Mouse (Mus musculus): Measurements from ENCODE around the gene Epha10.
"Not testable (repeated sequence)": the region's sequence is repeated elsewhere in the genome, so short reads cannot be mapped to it uniquely, and the experiment has no call there.

Epha10 gene

DNA sequence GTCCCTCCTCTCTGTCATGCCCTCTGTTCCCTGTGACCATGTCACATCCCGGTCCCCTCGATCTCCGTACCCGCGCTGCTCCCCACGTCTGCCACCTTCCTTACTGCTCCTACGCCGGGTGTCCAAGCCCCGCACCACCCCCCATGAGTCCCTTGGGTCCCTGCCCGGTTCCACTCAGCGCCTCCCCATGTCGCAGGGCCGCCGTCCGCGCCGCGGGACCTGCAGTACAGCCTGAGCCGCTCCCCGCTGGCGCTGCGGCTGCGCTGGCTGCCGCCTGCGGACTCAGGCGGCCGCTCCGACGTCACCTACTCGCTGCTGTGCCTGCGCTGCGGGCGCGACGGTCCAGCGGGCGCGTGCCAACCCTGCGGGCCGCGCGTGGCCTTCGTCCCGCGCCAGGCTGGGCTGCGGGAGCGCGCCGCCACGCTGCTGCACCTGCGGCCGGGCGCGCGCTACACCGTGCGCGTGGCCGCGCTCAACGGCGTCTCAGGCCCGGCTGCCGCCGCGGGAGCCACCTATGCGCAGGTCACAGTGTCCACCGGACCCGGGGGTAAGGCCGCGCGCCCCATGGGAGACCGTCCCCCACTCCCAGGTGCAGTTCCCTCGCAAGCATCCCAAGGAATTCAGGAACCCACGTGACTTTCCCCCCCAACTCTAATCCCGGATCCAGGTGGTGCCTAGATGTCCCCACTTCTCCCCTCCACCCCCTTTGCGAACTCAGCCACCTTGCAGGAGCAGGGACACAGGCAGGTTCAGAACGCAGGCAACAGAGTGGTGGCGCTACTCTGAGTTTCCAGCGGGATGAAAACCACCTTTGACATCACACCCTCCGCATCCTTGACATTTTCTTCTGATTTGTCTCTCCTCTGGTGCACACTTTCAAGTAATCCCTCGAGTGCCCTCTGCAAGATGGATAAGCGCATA is 14.1 kb downstream of the Epha10 start:
- in situ Hi-C loops (cut with MseI, MboI) = no loop called here

- in situ Hi-C loops (cut with MseI, MboI) = no loop called here
Measured at GRCm38 (mm10) chr4:124898428-124898827, 17.7 kb downstream of the Epha10 start.

- in situ Hi-C loops (cut with MseI, MboI) = no loop called here
Measured at GRCm38 (mm10) chr4:124899906-124900305, 19.2 kb downstream of the Epha10 start.

GRCm38 (mm10) chr4:124905417-124905816 is 24.7 kb downstream of the Epha10 start:
- in situ Hi-C loops (cut with MseI, MboI) = no loop called here

- in situ Hi-C loops (cut with MseI, MboI) = no loop called here
Measured at GRCm38 (mm10) chr4:124905971-124906822, 25.5 kb downstream of the Epha10 start.

DNA sequence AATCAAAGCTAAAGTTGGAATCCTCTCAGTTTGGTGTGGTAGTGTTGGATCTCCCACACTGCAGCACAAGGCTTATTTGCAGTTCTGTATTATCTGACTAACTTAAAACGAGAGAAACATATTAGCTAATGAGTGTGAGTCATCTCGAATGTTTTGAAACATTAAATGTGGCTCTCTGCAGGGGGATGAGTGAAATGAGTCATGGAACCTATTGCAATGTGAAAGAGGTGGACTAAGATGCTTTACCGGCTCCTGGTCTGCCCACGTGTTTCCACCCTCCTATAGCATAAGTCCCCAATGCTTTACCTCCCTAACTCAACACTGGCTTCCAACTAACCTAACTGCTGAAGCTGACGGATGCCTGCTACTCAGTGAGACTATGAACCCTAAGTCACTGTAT is 47.4 kb downstream of the Epha10 start:
- in situ Hi-C loops (cut with MseI, MboI) = no loop called here

- in situ Hi-C loops (cut with MseI, MboI) = no loop called here
Measured at GRCm38 (mm10) chr4:124936613-124937471, 56.1 kb downstream of the Epha10 start, which contains the start of gene 9930104L06Rik. Gene 9930104L06Rik (plus strand): TSS chr4:124937048.

DNA sequence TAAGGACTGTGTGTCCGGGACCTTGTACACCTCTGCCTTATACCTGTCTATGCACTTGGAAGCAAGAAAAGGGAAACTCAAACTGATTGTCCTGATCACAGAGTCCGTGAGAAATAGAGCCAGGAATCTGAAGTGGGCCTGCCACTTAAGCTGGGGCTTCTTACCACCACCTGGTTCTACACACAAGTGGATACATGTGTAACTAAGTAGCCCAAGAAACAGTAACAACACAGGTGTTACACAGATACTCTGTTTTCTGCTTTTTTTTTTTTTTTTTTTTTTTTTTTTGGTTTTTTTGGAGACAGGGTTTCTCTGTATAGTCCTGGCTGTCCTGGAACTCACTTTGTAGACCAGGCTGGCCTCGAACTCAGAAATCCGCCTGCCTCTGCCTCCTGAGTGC is 58.5 kb downstream of the Epha10 start, which contains the start of gene Cdca8:
TSS of gene Cdca8 (minus strand) at position 101 of the 400 bp plus-strand sequence.
- in situ Hi-C loops (cut with MseI, MboI) = not testable (repeated sequence)

GRCm38 (mm10) chr4:124943022-124943421 is 62.3 kb downstream of the Epha10 start:
- in situ Hi-C loops (cut with MseI, MboI) = no loop called here

GRCm38 (mm10) chr4:124943781-124944180 is 63.1 kb downstream of the Epha10 start:
- in situ Hi-C loops (cut with MseI, MboI) = no loop called here

GRCm38 (mm10) chr4:124944961-124945360 is 64.3 kb downstream of the Epha10 start:
- in situ Hi-C loops (cut with MseI, MboI) = no loop called here

DNA sequence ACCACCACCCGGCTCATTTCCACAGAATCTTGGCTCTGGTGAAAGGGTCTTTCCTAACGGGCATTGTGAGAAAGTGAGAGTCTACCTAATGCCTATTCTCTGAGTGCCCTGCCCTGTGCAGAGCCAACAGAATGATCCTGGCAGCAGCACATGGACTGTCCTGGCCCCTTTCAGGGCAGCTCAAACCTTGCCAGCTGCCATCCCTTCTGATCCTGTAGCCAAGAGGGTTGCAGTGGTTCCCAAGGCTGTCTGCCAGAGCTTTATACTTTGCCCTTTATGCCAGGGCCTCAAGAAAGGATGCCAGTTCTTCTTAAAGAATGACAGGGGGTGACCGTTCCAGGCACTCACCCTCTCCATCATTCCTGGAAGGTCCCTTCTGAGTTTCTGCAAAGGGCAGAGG is 68.8 kb downstream of the Epha10 start:
- in situ Hi-C loops (cut with MseI, MboI) = no loop called here

DNA sequence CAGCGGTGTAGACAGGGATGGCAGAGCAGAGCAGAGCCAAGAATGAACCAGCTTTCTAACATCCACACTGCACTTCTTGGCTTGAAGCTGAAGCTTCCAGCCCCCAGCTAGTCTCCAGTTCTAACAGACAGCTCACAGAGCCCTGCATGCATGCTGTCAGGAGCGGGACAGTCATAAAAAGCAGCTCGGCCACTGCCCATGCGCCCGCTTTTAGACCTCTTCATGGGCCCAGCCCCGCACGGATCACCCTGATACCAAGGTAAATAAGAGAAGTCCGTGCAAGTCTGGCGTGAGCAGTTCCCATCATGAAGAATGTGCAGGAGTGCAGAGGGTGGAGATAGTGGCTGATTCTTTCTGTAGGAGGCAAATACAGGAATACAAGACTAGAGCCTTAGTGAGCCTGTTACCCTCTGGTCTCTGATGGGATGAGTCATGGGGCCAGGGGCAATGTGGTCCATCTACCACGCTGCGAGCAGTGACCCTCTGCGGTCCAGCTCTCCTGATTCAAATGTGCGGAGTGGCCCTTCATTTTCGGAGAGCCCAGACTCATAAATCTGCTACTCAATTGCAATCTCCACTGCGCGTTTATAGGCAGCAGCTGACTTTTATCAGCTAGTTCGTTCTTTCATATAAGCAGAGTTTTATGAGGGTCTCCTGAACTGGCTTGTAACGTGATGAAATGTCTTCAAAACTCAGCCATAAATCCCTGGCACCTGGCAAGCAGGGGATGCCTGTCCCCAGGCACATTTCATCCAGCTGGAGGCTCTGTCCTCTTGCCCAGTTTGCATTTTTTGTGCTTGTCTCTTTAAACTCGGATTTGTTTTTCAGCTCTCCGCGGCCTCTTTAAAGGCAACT is 69.7 kb downstream of the Epha10 start:
- in situ Hi-C loops (cut with MseI, MboI) = no loop called here

DNA sequence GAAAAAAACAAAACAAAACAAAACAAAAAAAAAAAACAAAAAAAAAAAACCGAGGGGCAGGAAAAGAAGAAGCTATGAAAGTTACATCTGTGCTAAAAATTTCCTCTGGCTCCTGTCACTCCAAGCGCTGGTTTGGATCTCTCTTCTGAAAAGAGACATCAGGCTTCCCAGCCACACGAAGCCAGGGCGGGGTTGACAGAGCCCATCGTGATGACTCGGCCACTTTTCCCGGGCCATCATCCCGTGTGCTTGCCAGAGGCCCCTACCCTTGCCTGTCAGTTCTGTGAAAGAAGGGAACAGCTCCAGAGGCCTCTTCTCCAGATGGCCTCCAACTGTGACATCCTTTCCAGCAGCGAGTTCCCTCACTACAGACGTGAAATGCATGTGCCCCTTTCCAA is 70.3 kb downstream of the Epha10 start:
- in situ Hi-C loops (cut with MseI, MboI) = no loop called here

DNA sequence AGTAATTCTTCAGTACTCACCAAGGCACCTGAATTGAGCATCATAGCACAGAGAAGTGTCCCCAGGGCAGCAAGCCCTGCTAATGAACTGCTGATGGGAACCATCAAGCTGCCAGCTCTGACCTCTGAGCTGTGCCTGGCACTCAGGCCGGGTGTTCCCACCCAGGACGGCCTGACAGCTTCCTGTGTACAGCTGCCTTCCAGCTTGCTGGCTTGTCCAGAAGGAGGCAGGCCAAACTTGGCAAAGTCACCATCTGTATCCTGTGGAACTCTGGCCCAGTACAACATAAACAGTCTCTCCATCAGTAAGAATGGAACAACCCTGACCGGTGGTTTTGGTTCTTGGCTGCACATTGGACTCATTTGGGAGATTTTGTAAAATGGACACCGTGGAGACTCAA is 72.8 kb downstream of the Epha10 start:
- in situ Hi-C loops (cut with MseI, MboI) = no loop called here

GRCm38 (mm10) chr4:124957284-124957683 is 76.6 kb downstream of the Epha10 start:
- in situ Hi-C loops (cut with MseI, MboI) = loop anchor here in 1 of 2 experiments (5.0 kb wide), 1 partner anchor 65 kb away; no protein-coding TSS in a partner anchor

DNA sequence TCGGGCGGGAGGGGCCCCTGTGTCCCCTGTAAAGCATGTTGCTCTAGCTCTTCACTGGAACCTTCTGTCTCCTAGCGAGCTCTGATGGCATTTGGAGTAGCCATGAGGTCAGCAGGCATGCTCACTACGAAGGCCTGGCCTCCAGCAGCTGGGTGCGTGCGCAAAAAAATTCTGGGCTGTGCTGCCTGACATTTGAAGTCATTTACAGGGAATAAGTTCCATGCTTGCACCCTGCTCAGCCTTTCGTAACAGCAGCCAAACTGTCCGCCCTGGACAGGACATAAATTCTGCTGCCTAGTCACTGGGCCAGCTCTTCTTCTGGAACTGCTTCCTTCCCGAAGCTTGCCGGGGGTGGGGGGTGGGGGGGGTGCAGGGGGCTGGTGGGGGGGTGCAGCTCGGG is 78.4 kb downstream of the Epha10 start:
- in situ Hi-C loops (cut with MseI, MboI) = loop anchor here in 1 of 2 experiments (5.0 kb wide), 1 partner anchor 63 kb away; no protein-coding TSS in a partner anchor

DNA sequence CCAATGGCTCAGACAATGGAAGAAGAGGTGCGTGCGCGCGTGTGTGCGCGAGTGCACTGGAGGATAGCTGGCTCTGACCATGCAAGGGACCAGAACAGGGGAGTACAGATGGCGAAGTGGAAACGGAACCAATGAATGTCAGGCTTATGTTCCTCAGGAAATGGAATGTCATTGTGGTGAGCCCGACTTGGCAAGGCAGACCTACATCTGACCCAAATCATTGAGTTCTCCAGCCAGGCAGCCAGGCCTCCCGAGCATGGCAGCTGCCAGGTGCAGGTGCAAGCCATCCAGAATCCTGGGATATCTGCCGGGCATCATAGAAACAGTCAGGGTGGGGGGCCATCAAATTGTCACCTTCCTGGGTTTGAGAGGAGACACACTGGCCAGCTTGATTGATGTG is 80.2 kb downstream of the Epha10 start:
- in situ Hi-C loops (cut with MseI, MboI) = no loop called here

DNA sequence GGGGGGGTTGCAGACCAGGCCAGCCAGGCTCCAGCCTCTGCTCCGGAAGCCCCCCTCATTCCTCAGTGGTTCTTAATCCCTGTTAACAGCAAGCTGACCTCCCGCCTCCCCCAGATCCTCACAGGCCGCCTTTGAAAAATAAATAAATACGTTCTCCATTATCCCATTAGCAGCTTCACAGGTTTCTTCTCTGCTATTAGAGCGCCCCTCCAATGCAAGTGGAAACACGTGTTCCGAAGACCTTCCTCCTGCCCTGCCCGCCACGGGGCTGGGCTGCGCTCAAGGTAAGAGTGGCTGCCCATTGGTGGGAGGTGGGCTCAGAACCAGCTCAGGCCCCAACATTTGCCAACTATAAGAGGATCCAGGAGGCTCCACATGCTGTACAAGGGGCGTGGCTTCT is 81.9 kb downstream of the Epha10 start:
- in situ Hi-C loops (cut with MseI, MboI) = no loop called here

- in situ Hi-C loops (cut with MseI, MboI) = no loop called here
Measured at GRCm38 (mm10) chr4:124964912-124965599, 84.4 kb downstream of the Epha10 start.
